Mouse (Mus musculus): ENCODE results near the gene E2f8. TPM values are rescaled to one million over a fixed set of nuclear protein-coding genes. Genes with fewer than 3 reads are reported as not detected.

The E2f8 gene
- polyA plus RNA-seq, 1 experiment from 2014 or later: 23.6 TPM

- Histone ChIP-seq H3K4me1 (ENCODE audit: control insufficient read depth, insufficient read depth, low read length) (0 out of 2 replicates have a peak, but pooled peaks cover 2% of the 10 kb centered on the region), H3K4me3 (ENCODE audit: low read depth, low read length) (no peak overlapping the region), H3K9me3 (ENCODE audit: control insufficient read depth, low read depth, low read length) (no peaks in the 10 kb centered on the region), H3K36me3 (ENCODE audit: control insufficient read depth, insufficient read depth, low read length) (peaks cover 17% of the 10 kb centered on the region), H3K4me2 (replicated peaks; ENCODE audit: low read depth, low read length) (no peak overlapping the region), H3K9ac (replicated peaks; ENCODE audit: low read depth, low read length) (no peak overlapping the region), H3K27ac (ENCODE audit: low read length) (no peak overlapping the region), H3K27me3 (ENCODE audit: control insufficient read depth, insufficient read depth, low read length) (no peaks in the 10 kb centered on the region)
- ATAC-seq (ENCODE audit: insufficient number of reproducible peaks, insufficient read depth, low FRiP score, low read depth): no peak
- 21% methylated on average over 2 of the region's 2 CpGs for WGBS
These were observed 51.0 kb downstream of the E2f8 start for GRCm38 (mm10) chr7:48830395-48830794.

- H3K9ac ChIP-seq (replicated peaks; ENCODE audit: low read depth, low read length): no peak overlapping the region
- 82% methylated on average over 5 of the region's 5 CpGs for WGBS
- no peak for ATAC-seq (ENCODE audit: insufficient number of reproducible peaks, insufficient read depth, low FRiP score, low read depth)
These were observed 52.1 kb downstream of the E2f8 start for GRCm38 (mm10) chr7:48829177-48829910.

GRCm38 (mm10) chr7:48825170-48825569 lies 56.2 kb downstream of the E2f8 start:
- peaks cover 49% of the 10 kb centered on the region for H3K36me3 ChIP-seq (ENCODE audit: control insufficient read depth, insufficient read depth, low read length)
- no peak overlapping the region for H3K4me2 ChIP-seq (replicated peaks; ENCODE audit: low read depth, low read length)
- 78% methylated on average over 6 of the region's 6 CpGs for WGBS
- ATAC-seq (ENCODE audit: insufficient number of reproducible peaks, insufficient read depth, low FRiP score, low read depth): no peak
- no peak overlapping the region for H3K9ac ChIP-seq (replicated peaks; ENCODE audit: low read depth, low read length)
- H3K27ac ChIP-seq (ENCODE audit: low read length): no peak overlapping the region
- no peaks in the 10 kb centered on the region for H3K9me3 ChIP-seq (ENCODE audit: control insufficient read depth, low read depth, low read length)
- no peaks in the 10 kb centered on the region for H3K4me1 ChIP-seq (ENCODE audit: control insufficient read depth, insufficient read depth, low read length)
- H3K4me3 ChIP-seq (ENCODE audit: low read depth, low read length): no peak overlapping the region
- H3K27me3 ChIP-seq (ENCODE audit: control insufficient read depth, insufficient read depth, low read length): no peaks in the 10 kb centered on the region

More at GRCm38 (mm10) chr7:48829177-48829910, 52.1 kb downstream of the E2f8 start:
- Histone ChIP-seq H3K27me3 (ENCODE audit: control insufficient read depth, insufficient read depth, low read length) (no peaks in the 10 kb centered on the region), H3K36me3 (ENCODE audit: control insufficient read depth, insufficient read depth, low read length) (peaks cover 27% of the 10 kb centered on the region), H3K4me2 (replicated peaks; ENCODE audit: low read depth, low read length) (no peak overlapping the region), H3K4me1 (ENCODE audit: control insufficient read depth, insufficient read depth, low read length) (0 out of 2 replicates have a peak, but pooled peaks cover 2% of the 10 kb centered on the region), H3K4me3 (ENCODE audit: low read depth, low read length) (no peak overlapping the region), H3K9me3 (ENCODE audit: control insufficient read depth, low read depth, low read length) (no peaks in the 10 kb centered on the region), H3K27ac (ENCODE audit: low read length) (no peak overlapping the region)

- H3K4me1 ChIP-seq (ENCODE audit: control insufficient read depth, insufficient read depth, low read length): no peaks in the 10 kb centered on the region
- no peak overlapping the region for H3K9ac ChIP-seq (replicated peaks; ENCODE audit: low read depth, low read length)
- no peak overlapping the region for H3K4me2 ChIP-seq (replicated peaks; ENCODE audit: low read depth, low read length)
- no peaks in the 10 kb centered on the region for H3K27me3 ChIP-seq (ENCODE audit: control insufficient read depth, insufficient read depth, low read length)
- no peak for ATAC-seq (ENCODE audit: insufficient number of reproducible peaks, insufficient read depth, low FRiP score, low read depth)
- H3K27ac ChIP-seq (ENCODE audit: low read length): no peak overlapping the region
- no peaks in the 10 kb centered on the region for H3K9me3 ChIP-seq (ENCODE audit: control insufficient read depth, low read depth, low read length)
- H3K36me3 ChIP-seq (ENCODE audit: control insufficient read depth, insufficient read depth, low read length): peaks cover 50% of the 10 kb centered on the region
- WGBS: 91% methylated on average over 1 of the region's 1 CpGs
- no peak overlapping the region for H3K4me3 ChIP-seq (ENCODE audit: low read depth, low read length)
These were observed 56.7 kb downstream of the E2f8 start for GRCm38 (mm10) chr7:48824671-48825070.

- no peak overlapping the region for H3K27ac ChIP-seq (ENCODE audit: low read length)
- ATAC-seq (ENCODE audit: insufficient number of reproducible peaks, insufficient read depth, low FRiP score, low read depth): no peak
- no peak overlapping the region for H3K4me2 ChIP-seq (replicated peaks; ENCODE audit: low read depth, low read length)
- WGBS: 91% methylated on average over 3 of the region's 3 CpGs
- no peaks in the 10 kb centered on the region for H3K9me3 ChIP-seq (ENCODE audit: control insufficient read depth, low read depth, low read length)
- H3K9ac ChIP-seq (replicated peaks; ENCODE audit: low read depth, low read length): no peak overlapping the region
- H3K4me1 ChIP-seq (ENCODE audit: control insufficient read depth, insufficient read depth, low read length): no peaks in the 10 kb centered on the region
- peaks cover 56% of the 10 kb centered on the region for H3K36me3 ChIP-seq (ENCODE audit: control insufficient read depth, insufficient read depth, low read length)
- no peaks in the 10 kb centered on the region for H3K27me3 ChIP-seq (ENCODE audit: control insufficient read depth, insufficient read depth, low read length)
- no peak overlapping the region for H3K4me3 ChIP-seq (ENCODE audit: low read depth, low read length)
These were observed 57.8 kb downstream of the E2f8 start for GRCm38 (mm10) chr7:48823621-48824020.

- Histone ChIP-seq H3K4me3 (ENCODE audit: low read depth, low read length) (no peak overlapping the region), H3K9ac (replicated peaks; ENCODE audit: low read depth, low read length) (no peak overlapping the region), H3K4me2 (replicated peaks; ENCODE audit: low read depth, low read length) (no peak overlapping the region), H3K27me3 (ENCODE audit: control insufficient read depth, insufficient read depth, low read length) (no peaks in the 10 kb centered on the region), H3K9me3 (ENCODE audit: control insufficient read depth, low read depth, low read length) (no peaks in the 10 kb centered on the region), H3K27ac (ENCODE audit: low read length) (no peak overlapping the region), H3K36me3 (ENCODE audit: control insufficient read depth, insufficient read depth, low read length) (peaks cover 65% of the 10 kb centered on the region), H3K4me1 (ENCODE audit: control insufficient read depth, insufficient read depth, low read length) (no peaks in the 10 kb centered on the region)
- WGBS: 86% methylated on average over 5 of the region's 5 CpGs
- ATAC-seq (ENCODE audit: insufficient number of reproducible peaks, insufficient read depth, low FRiP score, low read depth): no peak
These were observed 59.7 kb downstream of the E2f8 start for GRCm38 (mm10) chr7:48821654-48822053.

Other genes starting within 250 kb of the E2f8 start
- gene Mrgprb3, start 237.8 kb downstream of the E2f8 start, polyA plus RNA-seq (2014; fragmentation: Nextera tagmentation; extraction: Ambion mirVana): not detected in 2 replicates
- gene Zdhhc13, start 92.6 kb downstream of the E2f8 start, polyA plus RNA-seq (2014; fragmentation: Nextera tagmentation; extraction: Ambion mirVana): 34.6 and 38.0 TPM in 2 replicates
- gene Csrp3, start 33.6 kb downstream of the E2f8 start, polyA plus RNA-seq (2014; fragmentation: Nextera tagmentation; extraction: Ambion mirVana): 0.29 and 0.41 TPM in 2 replicates
- 32.2 and 41.1 TPM in 2 replicates for gene Nav2, start 27.1 kb upstream of the E2f8 start, polyA plus RNA-seq (2014; fragmentation: Nextera tagmentation; extraction: Ambion mirVana)

All from stomach, embryonic 14.5 days (tissue).